Mouse (Mus musculus): Measurements from ENCODE around the gene Dgcr2.

DNA sequence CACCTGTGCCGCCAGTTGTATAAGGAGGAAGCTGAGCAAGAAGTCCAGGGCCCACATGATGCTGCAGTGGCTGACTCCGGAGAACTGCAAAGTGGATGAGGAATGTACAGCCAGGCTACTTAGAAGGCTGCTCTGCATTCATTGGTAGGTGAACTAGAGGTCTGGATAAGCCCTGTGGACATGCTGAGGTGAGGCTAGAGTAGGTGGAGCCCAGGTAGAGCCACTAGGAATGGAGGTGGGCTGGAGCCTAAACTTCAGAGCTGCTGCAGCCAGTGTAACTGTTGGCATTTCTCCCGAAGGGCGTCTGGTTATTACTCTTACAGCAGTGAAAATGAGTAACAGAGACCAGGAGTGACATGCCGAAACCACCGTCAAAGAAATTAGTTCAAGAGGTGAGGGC lies 60.3 kb downstream of the Dgcr2 start, which contains the start of gene Car15:
- no peak for TF ChIP-seq CTCF (IDR thresholded peaks at IDR 0.05; ENCODE audit: extremely low read depth, insufficient read length, insufficient replicate concordance, low read depth, low read length)
- no peak for TF ChIP-seq POLR2A (IDR thresholded peaks at IDR 0.05; ENCODE audit: low read depth, low read length)

Measured in small intestine, adult 2 months (tissue).